Mouse (Mus musculus) MN1 (cell line): ENCODE results near the gene Dcakd.
A peak's percentile ranks its signal among the peaks of the same experiment; 100 is the strongest.

Experiments used
- DNase-seq: peaks from one replicate; pipeline ENCODE4 v3.0.0-alpha.2; 2016; ENCODE audit warnings: low spot score

Dcakd gene

DNA sequence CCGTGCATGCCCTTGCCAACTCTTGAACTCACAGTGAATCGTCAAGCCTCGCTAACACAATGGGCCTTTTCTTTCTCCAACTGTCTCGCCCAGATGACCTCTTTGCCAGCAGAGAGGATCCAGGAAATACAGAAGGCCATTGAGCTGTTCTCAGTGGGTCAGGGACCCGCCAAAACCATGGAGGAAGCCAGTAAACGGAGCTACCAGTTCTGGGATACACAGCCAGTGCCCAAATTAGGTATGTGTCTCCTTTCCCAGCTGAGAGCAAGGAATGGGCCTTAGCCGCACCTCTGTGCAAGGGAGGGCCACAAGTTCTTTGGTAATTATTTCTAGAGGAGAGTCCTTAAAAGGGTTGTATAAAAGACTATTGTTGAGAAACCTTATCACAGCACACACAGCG lies 18.2 kb upstream of the Dcakd start:
- no peak for DNase-seq

DNA sequence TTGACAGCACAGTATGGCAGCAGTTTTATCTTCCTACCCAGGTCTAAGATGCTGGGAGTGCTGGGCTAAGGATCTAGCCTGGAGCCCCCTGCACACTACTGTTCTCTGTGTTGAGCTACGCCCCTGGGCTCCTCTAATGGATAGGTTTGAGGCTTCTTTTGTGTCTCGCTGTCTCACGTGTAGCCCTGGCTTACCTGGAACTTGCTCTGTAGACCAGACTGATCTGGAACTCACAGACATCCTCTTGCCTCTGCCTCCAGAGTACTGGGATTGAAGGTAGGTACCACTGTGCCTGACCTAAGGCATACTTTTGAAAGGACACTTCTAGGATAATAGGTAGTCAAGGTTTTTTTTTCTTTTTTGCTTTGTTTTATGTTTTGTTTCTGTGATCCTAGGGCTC lies 15.8 kb upstream of the Dcakd start:
- no peak for DNase-seq

DNA sequence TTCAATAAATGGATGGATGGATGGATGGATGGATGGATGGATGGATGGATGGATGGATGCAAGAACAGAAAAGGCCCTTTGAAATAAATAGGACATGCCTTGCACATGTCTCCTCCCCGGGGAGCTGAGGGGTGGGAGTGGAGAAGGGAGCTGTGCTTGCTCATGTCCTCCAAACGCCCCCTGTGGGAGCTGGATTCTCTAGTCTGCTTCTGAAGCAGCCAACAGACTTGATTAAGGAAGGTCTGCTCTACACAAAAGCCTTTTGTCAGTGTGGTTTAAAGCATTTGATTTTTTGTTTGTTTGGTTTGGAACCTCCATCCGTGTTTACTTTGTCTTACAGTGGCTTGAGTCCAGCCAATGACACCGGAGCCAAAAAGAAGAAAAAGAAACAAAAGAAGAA lies 14.7 kb upstream of the Dcakd start:
- DNase-seq = peak; percentile 30

DNA sequence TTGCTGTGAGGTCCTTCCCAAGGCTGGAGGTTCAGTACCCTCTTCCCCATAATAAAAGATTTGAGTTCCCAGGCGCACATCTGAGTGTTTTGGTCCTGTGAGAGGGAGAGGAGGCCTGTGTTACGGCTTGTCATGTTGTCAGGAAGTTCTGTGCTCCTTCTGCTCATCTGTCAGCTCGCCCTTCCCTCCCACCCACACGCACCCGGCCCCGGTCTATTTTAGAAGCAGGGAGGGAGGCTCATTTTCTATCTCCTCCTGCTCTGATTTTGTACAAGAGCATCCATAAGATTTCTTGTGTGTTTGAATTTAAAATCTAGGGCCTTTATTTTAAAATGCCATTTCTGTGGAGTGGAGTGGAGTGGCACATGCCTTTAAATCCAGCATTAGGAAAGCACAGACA lies 9.9 kb upstream of the Dcakd start:
- DNase-seq = no peak

DNA sequence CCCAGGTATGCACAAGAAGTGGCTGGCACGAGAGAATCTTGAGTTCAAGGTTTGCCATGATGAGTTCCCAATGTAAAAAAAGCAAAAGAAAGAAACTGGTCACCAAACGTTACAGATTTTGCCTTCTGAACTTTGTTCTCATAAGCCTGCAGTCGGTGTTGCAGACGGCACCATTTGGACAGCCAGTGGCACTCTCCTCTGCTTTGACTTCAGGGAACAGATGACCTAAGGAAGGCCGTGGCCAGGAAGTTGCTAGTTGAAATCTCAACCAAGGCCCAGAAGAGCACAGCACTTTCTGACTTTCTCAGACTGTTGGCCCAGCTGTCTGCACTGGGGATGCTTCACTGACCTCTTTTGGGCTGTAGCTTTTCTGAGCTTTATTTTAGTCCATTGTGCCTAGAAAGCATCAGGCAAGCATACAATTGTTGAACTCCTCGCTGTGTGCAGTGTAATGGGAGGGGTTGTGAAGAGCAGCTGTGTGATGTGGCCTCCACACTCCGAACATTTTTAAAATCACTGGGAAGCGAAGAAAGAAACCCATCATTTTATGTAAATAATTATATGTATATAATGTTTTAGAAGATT lies 8.8 kb upstream of the Dcakd start:
- DNase-seq = no peak

DNA sequence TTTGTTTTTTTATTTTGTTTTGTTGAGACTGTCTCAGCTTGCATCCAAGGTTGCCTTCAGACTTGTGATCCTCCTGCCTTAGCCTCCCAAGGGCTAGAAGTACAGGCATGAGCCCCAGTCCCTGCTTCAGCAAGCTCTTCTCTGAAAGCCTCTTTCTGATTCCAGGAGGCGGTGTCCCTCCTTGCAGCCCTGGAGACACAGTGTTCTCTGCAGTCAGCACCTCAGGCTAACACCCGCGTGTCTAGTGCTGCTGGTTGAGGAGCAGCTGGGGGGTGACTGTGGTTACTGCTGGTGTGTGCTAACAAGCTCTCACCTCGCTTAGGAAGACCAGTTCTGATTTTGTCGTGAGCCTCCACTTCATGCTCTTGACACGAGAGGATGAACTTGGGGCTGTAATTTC lies 6.9 kb upstream of the Dcakd start:
- no peak for DNase-seq

DNA sequence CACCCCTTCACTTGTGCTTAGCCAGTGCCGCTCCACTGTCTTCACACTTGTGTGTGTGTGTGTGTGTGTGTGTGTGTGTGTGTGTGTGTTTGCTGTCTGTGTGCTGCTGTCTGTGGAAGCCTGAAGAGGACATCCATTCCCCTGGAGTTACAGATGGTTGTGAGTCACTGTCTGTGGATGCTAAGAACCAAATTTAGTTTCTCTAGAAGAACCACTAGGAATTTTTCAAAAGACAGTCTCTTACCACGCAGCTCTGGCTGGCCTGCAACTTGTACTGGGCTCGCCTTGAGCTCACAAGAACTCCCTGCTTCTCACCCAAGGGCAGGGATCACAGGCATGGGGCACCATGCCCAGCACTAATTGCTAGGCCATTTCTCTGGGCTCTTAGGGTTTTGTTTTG lies 4.9 kb upstream of the Dcakd start:
- DNase-seq = no peak

DNA sequence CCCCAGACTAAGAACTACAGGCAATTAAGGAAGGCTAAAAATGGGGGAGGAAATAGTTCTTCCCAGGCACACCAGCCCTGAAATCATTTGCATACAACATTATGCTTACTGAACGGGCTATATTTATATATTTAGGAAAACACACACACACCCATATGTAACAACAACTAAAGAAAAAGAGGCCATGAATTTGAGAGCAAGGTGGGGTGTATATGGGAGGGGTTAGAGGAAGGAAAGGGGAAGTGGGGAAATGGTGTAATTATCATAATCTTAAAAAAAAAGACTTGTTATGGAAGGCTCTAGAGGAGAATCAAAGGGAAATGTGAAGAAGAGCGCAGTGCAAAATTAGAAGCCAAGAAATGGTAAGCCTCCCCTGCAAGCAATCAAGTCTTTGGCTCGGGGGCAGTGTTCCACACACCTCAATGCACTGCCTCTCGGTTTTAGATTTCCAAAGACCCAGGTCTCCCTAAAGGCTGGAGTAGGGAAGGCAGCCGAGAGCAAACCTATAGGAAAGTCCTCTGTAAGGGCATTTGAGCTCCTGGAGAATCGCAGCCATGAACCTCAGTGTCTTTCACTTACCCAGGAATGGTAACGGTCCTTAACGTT lies 460 bp downstream of the Dcakd start:
- no peak for DNase-seq

DNA sequence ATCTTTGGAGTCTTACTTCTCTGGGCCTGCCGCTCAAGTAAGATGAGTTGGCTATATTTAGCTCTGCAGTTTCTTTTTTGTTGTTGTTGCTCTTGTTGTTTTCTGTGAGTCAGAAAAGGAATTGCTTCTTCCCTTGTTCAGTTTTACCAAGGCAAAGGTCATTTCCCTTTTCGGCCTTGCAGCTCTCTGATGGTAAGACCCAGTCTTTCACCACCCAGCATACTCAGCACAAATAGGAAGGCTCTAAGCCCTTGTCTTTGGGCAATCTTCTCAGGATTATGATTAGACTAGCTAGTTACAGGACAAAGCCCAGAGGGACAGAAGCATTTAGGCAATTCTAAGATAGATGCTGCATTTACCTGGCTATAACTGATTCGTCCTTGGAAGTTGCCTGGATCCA lies 1.2 kb downstream of the Dcakd start:
- DNase-seq = no peak

DNA sequence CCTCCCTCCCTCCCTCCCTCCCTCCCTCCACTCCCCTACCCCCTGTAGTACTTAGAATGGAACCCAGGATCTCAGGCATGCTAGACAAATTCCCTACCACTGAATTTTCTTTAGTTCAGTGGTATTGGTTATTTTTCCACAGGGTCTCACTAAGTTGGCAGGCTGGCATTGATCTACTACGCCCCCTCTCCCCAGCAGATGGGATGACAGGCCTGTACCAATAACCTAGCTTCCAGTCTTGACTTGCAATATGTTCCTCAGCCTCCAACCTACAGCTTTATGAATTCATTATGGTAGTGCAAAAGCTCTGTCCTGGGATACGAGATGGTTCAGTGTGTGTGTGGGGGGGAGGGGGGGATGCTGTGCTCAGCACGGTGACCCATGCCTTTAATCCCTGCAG lies 4.2 kb downstream of the Dcakd start:
- no peak for DNase-seq

DNA sequence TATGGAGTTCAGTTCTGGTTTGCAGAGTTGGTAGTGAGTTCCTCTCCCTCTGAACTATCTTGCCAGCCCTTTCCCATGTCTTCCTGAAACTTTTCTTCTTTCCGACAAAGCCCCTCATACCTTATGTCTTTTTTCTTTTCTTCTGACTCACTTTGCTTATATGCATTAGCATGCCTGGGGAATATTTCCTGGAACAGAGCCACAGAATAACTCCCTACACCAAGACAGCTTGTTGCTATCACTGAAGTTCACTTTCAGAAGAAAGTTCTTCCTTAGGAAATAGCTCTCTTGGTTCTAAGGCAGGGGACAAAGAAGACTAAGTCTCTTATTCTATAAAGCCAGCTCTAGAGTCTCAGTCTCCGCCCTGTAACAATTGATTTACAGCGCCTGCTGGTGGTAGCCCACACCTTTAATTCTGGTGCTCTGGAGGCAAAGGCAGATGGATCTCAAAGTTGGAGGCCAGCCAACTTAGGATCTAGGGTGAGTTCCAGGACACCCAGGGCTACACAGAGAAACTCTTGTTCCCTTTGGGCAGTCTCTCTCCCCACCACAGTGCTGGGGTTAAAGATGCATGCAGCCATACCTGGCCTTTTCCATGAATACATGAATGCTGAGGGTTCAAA lies 7.3 kb downstream of the Dcakd start:
- DNase-seq = peak; percentile 53

DNA sequence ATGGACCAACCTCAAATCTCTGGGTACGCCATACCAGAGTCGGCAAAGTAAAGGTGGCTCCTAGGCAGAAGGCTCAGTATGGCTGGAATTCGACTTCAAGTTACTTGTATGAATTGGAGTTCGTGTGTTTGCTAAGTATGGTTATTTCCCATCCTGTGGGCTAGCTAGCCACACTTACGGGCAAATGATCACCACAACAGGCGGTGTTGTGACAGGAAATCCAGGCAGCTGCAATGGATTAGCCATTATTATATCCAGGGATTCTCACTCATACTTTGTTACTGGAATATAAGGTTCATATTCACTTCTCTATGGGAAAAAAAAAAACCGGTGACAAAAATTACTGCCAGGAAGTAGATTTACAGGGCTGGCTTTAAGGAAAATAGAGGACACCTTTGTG lies 8.8 kb downstream of the Dcakd start:
- DNase-seq = no peak

DNA sequence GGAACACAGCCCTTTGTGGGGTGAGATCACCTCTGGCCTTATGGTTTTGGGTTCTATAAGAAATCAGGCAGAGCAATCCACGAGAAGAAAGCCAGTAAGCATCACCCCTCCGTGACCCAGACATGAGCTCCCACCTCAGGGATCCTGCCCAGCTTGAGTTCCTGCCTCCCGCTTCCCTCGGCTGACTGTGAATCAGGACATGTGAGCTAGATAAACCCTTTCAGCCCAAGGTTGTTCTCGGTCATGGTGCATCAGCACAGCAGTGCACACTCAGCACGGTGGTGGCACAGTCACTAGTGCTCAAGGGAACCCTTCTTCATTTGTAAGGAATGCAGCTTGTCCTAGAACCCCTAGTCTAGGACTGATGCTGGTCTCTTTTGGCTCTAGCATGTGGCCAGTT lies 9.3 kb downstream of the Dcakd start:
- DNase-seq = no peak

DNA sequence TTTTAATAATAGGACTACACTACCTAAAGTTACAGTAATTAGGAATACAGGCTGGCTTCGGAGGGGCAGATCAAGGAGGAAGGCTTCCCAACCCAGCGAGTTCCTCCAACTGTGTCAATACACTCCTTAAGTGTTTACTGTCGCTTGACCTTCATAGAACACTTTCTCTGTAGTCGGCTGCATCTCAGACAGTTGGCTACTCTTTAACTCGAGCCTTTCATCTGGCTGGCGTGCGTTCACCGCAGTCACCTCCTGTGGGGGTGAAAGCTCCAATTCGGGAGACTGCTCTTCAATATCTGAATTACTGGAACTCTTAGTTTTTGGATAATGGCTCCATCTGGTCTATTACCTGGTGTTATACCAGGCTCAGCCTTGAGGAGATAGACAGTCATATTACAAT lies 10.5 kb downstream of the Dcakd start:
- DNase-seq = no peak

DNA sequence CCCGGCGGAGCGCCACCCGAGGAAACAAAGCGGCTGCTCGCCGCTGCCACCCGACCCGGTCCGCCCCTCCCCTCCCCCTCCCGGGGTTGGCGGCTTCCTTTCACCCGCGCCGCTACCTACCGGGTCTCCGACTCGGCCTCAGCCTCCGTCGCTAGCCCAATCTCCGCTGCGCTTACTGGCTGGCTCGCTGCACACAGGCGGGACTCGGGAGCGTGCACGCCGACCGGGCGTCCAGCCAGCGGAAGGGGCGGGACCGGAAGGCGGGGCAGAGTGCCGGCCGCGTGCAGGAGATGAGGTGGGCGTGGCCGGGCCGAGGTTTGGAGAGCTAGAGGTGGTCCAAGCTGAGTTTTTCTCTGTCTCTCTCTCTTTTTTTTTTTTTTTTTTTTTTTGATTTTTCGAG lies 11.2 kb downstream of the Dcakd start:
- DNase-seq = peak; percentile 96

DNA sequence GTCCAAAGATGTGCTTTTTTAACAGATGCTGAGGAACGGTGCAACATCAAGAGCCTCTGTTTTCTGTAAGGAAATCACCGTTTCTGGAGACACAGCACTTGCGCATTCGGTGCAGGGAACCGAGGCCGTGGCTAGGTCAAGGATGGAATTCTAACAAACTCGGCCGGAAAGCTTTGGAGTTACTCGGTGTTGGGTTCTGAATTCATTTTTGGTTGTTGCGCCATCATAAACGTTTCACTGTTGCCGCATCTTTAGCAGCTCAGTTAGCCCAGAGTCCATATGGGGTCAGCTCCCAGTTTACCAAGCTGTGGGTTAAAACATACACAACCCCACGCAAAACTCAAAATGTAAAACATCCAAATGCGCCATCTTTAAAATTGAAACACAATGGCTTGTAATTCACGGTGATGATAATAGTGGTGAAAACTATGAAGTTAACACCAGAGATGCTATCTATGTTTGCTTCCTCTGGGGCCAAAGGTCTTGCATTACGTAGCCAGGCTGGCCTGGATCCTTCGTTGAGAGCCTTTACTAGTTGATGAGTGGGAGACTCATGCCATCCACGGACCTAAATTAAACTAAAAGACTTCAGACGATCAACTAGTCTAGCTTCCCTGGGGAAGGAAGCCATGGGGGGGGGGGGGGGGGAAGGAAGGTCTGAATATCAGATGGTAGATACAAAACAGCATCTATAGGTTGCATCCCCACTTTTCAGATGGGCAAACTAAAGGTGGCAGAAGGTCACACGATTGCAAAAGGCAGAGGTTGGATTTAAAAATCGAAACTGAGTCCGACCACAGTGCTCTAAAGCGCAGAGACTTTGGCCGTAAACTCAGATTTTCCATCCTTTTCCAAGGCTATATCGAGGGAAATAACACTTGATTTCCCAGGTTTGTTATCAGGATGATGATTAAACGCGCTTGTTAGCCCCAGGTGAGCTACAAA lies 12.0 kb downstream of the Dcakd start:
- no peak for DNase-seq

DNA sequence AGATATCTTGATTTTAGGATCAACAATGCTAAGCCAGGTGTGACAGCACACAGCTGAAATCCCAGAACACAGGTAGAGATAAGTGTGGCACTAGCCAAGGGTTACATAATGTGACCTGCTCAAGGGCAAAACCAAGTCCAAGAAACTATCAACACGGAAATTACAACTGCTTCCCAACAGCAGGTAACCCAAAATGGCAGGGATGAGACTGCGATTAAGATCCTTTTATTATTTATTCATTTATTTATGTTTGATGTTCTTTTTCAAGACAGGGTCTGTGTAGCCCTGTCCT lies 17.0 kb downstream of the Dcakd start:
- DNase-seq = no peak

DNA sequence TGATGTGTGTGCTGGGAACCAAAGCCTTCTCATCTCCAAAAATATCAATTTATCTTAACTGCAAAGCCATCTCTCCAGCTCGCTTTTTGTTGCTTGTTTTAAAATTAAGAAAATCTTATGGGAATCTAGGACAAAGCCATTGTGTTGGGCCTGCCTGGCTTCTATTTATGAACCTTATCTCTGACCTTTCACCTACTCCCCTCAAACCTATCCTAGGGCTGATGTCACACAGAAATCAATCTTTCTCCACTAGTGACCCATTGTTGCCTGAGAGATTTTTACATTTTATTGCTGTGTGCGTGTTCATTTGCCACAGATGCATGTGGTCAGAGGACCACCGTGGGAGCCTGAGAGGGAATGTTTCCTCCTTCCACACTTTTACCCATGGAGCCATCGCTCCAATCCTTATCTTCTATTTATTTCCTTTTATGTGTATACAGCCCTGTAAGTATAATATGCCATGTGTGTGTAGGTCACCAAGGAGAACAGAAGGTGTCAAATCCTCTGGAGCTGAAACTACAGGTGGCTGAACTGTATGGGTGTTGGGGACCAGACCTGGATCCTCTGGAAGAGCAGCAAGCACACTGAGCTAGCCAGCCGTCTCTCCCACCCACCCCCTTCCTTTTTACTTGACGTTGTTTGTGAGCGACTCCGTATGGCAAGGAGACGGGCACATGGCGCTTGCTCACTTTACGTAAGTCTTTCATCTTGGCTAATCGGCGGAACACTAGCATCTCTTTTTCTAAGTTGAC lies 17.5 kb downstream of the Dcakd start:
- DNase-seq = no peak

DNA sequence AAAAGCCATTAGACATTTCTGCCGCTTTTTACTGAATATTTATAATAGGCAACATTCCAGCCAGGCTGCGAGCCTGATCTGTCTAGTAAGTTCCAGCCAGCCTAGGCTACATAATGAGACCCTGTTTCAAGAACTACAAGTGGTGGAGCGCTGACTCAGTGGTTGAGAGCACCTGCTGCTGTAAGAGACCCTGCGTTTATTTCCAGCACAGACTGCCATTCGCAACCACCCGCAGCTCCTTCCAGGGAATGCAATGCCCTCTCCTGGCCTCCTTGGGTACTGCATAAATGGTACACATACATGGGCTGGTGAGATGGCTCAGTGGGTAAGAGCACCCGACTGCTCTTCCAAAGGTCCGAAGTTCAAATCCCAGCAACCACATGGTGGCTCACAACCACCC lies 18.9 kb downstream of the Dcakd start:
- DNase-seq = no peak

DNA sequence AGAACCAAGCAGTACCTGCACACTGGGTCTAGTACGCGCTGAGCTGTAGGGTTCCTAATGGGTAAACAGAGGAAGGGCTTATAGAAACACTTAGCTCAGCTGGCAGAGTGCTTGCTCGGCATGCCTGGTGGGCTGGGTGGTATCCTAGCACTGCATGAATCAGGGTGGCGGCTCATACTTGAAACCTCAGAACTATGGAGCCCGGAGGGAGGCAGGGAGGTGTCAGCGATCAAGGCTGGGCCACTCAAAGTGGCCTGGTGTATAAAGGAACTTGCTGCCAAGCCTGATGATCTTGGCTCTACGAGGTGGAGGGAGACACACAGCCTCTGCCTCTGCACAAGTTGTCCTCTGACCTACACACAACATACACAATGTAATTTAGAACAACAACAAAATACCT lies 19.6 kb downstream of the Dcakd start:
- no peak for DNase-seq

DNA sequence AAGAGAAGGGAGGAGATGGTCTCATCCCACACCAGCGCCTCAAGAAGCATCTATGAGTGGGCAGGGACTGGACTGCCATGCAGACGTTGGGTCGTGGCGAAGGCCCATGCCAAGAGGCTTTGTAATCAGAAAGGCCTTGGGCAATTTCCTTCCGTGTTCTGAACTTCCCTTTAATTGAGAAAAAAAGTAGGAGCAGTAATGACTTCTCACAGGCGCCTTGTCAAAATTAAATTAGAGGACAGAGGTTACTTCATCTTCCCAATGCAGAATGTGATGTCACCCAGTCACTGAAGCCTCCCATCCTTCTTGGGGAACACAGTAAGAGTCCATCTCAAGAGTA lies 21.2 kb downstream of the Dcakd start:
- peak; percentile 81 for DNase-seq

DNA sequence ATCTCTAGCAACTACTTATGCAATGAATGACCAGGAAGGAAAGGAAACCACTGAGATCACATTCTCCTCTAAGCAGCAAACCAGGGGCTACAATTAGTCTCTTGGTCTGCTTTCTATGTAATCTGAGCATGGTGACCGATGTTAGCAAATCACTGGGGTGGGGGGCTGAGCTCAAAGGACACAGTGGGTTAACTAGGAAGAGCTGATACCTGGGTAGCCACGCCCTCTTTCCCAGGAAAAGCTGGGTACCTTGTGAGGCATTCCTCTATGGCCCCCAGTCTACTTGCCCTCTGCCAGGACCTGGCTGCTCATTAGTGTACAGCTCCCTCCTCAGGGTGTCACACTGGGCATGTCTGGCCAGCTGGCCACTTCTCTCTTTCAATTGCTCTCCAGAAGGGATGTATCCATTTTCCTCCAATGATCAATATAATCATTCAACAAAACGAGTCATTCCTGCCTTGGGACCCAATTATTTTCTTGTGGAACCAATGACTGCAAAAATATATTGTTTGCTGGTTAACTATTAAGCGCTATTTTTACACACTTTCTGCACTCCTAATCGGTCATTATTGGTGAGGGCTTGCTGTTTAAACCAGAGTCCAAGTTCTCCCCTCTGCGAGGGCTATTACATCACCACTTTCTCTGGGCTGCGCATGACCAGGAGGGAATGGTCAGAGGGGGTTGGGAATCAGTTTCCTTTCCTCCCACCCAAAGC lies 21.7 kb downstream of the Dcakd start:
- no peak for DNase-seq
